Mouse (Mus musculus) forebrain, embryonic 16.5 days (tissue): ENCODE data around the gene Fat3. TPM values are rescaled to one million over a fixed set of nuclear protein-coding genes. Genes with fewer than 3 reads are reported as not detected.

Experiments
- ATAC-seq: fragments of 200-750 bp; cut with Nextera tagmentation; 2 replicates; pipeline ENCODE4 v1.8.0; 2017; ENCODE audit warnings: mild to moderate bottlenecking, moderate library complexity
- H3K27ac ChIP-seq: fragments of 300-500 bp; sonication (generic); 2 replicates; pipeline ENCODE4 v1.5.1; 2014; ENCODE audit warnings: low read length, control low read depth
- H3K27me3 ChIP-seq: fragments of 300-500 bp; sonication (generic); replicated peaks from 2 replicates; pipeline ENCODE4 v1.6.1; 2014; ENCODE audit warnings: low read length; ENCODE audit not compliant: control insufficient read depth, insufficient read depth
- H3K36me3 ChIP-seq: fragments of 300-500 bp; sonication (generic); 2 replicates; pipeline ENCODE4 v1.6.1; 2014; ENCODE audit not compliant: control insufficient read depth, insufficient read depth
- H3K4me1 ChIP-seq: fragments of 300-500 bp; sonication (generic); replicated peaks from 2 replicates; pipeline ENCODE4 v1.6.1; 2014; ENCODE audit warnings: low read length; ENCODE audit not compliant: control insufficient read depth, insufficient read depth
- H3K4me2 ChIP-seq: fragments of 300-500 bp; sonication (generic); 2 replicates; pipeline ENCODE4 v1.6.1; 2014; ENCODE audit warnings: mild to moderate bottlenecking, low read length, control low read depth
- H3K4me3 ChIP-seq: fragments of 300-500 bp; sonication (generic); replicated peaks from 2 replicates; pipeline ENCODE4 v1.5.1; 2014; ENCODE audit warnings: mild to moderate bottlenecking, low read length, control low read depth
- H3K9ac ChIP-seq: fragments of 300-500 bp; sonication (generic); replicated peaks from 2 replicates; pipeline ENCODE4 v1.6.1; 2014; ENCODE audit warnings: low read depth, low read length, control low read depth
- H3K9me3 ChIP-seq: fragments of 300-500 bp; sonication (generic); 2 replicates; pipeline ENCODE4 v1.6.1; 2016; ENCODE audit warnings: low read length; ENCODE audit not compliant: control insufficient read depth
- WGBS: fragments of 180-500 bp; shearing (Covaris S2); extraction: QIAGEN DNeasy Blood & Tissue Kit; methylation state at CpG from one replicate; pipeline ENCODE4 v1.1.7; 2014; 5-methylcytosine and 5-hydroxymethylcytosine counted together
- polyA plus RNA-seq: library from polyadenylated mRNA; unstranded; fragments of >200 nt; fragmentation: Nextera tagmentation; extraction: Ambion mirVana; gene quantifications from 2 replicates; pipeline ENCODE4 v1.2.1, GENCODE M21; 2015

Gene Fat3
- polyA plus RNA-seq, 1 experiment from 2014 or later = 12.8 TPM

- Histone ChIP-seq H3K27me3 (no peaks in the 10 kb centered on the region), H3K36me3 (no peaks in the 10 kb centered on the region), H3K4me2 (no peak overlapping the region), H3K9me3 (no peaks in the 10 kb centered on the region), H3K4me1 (peaks cover 5% of the 10 kb centered on the region; the same call in 1 of the 2 replicates), H3K9ac (no peak overlapping the region), H3K27ac (no peak overlapping the region), H3K4me3 (no peak overlapping the region)
- no peak for ATAC-seq
- WGBS = 59% methylated on average over 10 of the region's 10 CpGs
These were observed 634.6 kb downstream of the Fat3 start for GRCm38 (mm10) chr9:15866280-15867072.

- no peaks in the 10 kb centered on the region for H3K9me3 ChIP-seq
- no peak overlapping the region for H3K27ac ChIP-seq
- WGBS = 66% methylated on average over 5 of the region's 5 CpGs
- no peak for ATAC-seq
- H3K4me1 ChIP-seq = peaks cover 3% of the 10 kb centered on the region; the same call in 1 of the 2 replicates
- no peak overlapping the region for H3K4me2 ChIP-seq
- no peak overlapping the region for H3K4me3 ChIP-seq
- H3K9ac ChIP-seq = no peak overlapping the region
- no peaks in the 10 kb centered on the region for H3K36me3 ChIP-seq
- no peaks in the 10 kb centered on the region for H3K27me3 ChIP-seq
These were observed 639.7 kb downstream of the Fat3 start for GRCm38 (mm10) chr9:15861402-15861801.
